Mouse (Mus musculus) layer of hippocampus, adult 9-11 months (tissue): ENCODE measurements around the gene Gm20929.
"Not testable (repeated sequence)": the region's sequence is repeated elsewhere in the genome, so short reads cannot be mapped to it uniquely, and the experiment has no call there.

Experiments
- DNase-seq: peaks from one replicate; pipeline ENCODE4 v3.0.0; 2022

Gm20929 gene

GRCm38 (mm10) chrY:53843649-53844048, at the start of gene Gm20929:
Gene Gm20929, plus strand, starts transcription at chrY:53843949.
- not testable (repeated sequence) for DNase-seq
